Mouse (Mus musculus) neural tube, embryonic 14.5 days (tissue): ENCODE measurements at regions not wholly inside any gene's neighbourhood (a gene's known extent, or its start where the extent isn't known, plus 50 kb on each side); places are given as distances from the start of the nearest gene placed in this dataset.

Experiments
- ATAC-seq: fragments of 200-750 bp; cut with Nextera tagmentation; 2 replicates; pipeline ENCODE4 v1.8.0; 2017; ENCODE audit warnings: low read depth, mild to moderate bottlenecking, moderate TSS enrichment, moderate library complexity
- H3K27ac ChIP-seq: fragments of 300-500 bp; sonication (generic); 2 replicates; pipeline ENCODE4 v1.5.1; 2014; ENCODE audit warnings: low read depth, mild to moderate bottlenecking, control low read depth, low read length, moderate library complexity, mixed read lengths
- H3K27me3 ChIP-seq: fragments of 300-500 bp; sonication (generic); 2 replicates; pipeline ENCODE4 v1.6.1; 2014; ENCODE audit warnings: low read length; ENCODE audit not compliant: control insufficient read depth, insufficient read depth
- H3K36me3 ChIP-seq: fragments of 300-500 bp; sonication (generic); 2 replicates; pipeline ENCODE4 v1.6.1; 2014; ENCODE audit warnings: low read length, mixed read lengths; ENCODE audit not compliant: control insufficient read depth, insufficient read depth
- H3K4me1 ChIP-seq: fragments of 300-500 bp; sonication (generic); 2 replicates; pipeline ENCODE4 v1.6.1; 2014; ENCODE audit warnings: low read length; ENCODE audit not compliant: control insufficient read depth, insufficient read depth
- H3K4me2 ChIP-seq: fragments of 300-500 bp; sonication (generic); 2 replicates; pipeline ENCODE4 v1.6.1; 2014; ENCODE audit warnings: mild to moderate bottlenecking, low read depth, low read length, control low read depth
- H3K4me3 ChIP-seq: fragments of 300-500 bp; sonication (generic); 2 replicates; pipeline ENCODE4 v1.5.1; 2014; ENCODE audit warnings: low read depth, low read length, control low read depth, mixed read lengths
- H3K9ac ChIP-seq: fragments of 300-500 bp; sonication (generic); replicated peaks from 2 replicates; pipeline ENCODE4 v1.6.1; 2014; ENCODE audit warnings: low read depth, mild to moderate bottlenecking, control low read depth, low read length, mixed read lengths
- H3K9me3 ChIP-seq: fragments of 300-500 bp; sonication (generic); 2 replicates; pipeline ENCODE4 v1.6.1; 2016; ENCODE audit warnings: low read length; ENCODE audit not compliant: control insufficient read depth
- WGBS: fragments of 180-500 bp; shearing (Covaris S2); extraction: QIAGEN DNeasy Blood & Tissue Kit; methylation state at CpG from one replicate; pipeline ENCODE4 v1.1.7; 2014; 5-methylcytosine and 5-hydroxymethylcytosine counted together

- Histone ChIP-seq H3K36me3 (no peaks in the 10 kb centered on the region), H3K27me3 (no peaks in the 10 kb centered on the region), H3K9me3 (no peaks in the 10 kb centered on the region), H3K27ac (no peak overlapping the region), H3K4me3 (no peak overlapping the region), H3K4me1 (no peaks in the 10 kb centered on the region), H3K4me2 (no peak overlapping the region), H3K9ac (no peak overlapping the region)
- ATAC-seq: no peak
- WGBS: 51% methylated on average over 3 of the region's 3 CpGs
These were observed 249.3 kb upstream of the Thrb start for GRCm38 (mm10) chr14:17410752-17411151.

GRCm38 (mm10) chr14:17411299-17411698, 248.8 kb upstream of the Thrb start:
- no peak overlapping the region for H3K4me3 ChIP-seq
- 23% methylated on average over 1 of the region's 1 CpGs for WGBS
- H3K27ac ChIP-seq: no peak overlapping the region
- H3K36me3 ChIP-seq: no peaks in the 10 kb centered on the region
- no peaks in the 10 kb centered on the region for H3K9me3 ChIP-seq
- no peaks in the 10 kb centered on the region for H3K27me3 ChIP-seq
- H3K4me2 ChIP-seq: no peak overlapping the region
- no peaks in the 10 kb centered on the region for H3K4me1 ChIP-seq
- ATAC-seq: no peak
- H3K9ac ChIP-seq: no peak overlapping the region

- Histone ChIP-seq H3K27ac (no peak overlapping the region), H3K27me3 (no peaks in the 10 kb centered on the region), H3K9ac (no peak overlapping the region), H3K9me3 (no peaks in the 10 kb centered on the region), H3K36me3 (no peaks in the 10 kb centered on the region), H3K4me1 (no peaks in the 10 kb centered on the region), H3K4me3 (no peak overlapping the region), H3K4me2 (no peak overlapping the region)
- 84% methylated on average over 6 of the region's 6 CpGs for WGBS
- no peak for ATAC-seq
These were observed 245.7 kb upstream of the Thrb start for GRCm38 (mm10) chr14:17414246-17414888.

GRCm38 (mm10) chr14:17427751-17428150, 232.3 kb upstream of the Thrb start:
- Histone ChIP-seq H3K4me3 (no peak overlapping the region), H3K9me3 (no peaks in the 10 kb centered on the region), H3K4me2 (no peak overlapping the region), H3K27ac (no peak overlapping the region), H3K9ac (no peak overlapping the region), H3K4me1 (no peaks in the 10 kb centered on the region), H3K36me3 (no peaks in the 10 kb centered on the region), H3K27me3 (no peaks in the 10 kb centered on the region)
- 88% methylated on average over 1 of the region's 1 CpGs for WGBS
- ATAC-seq: no peak

- ATAC-seq: no peak
- 89% methylated on average over 3 of the region's 3 CpGs for WGBS
- no peaks in the 10 kb centered on the region for H3K9me3 ChIP-seq
- no peak overlapping the region for H3K9ac ChIP-seq
- no peaks in the 10 kb centered on the region for H3K27me3 ChIP-seq
- no peak overlapping the region for H3K27ac ChIP-seq
- H3K4me3 ChIP-seq: no peak overlapping the region
- H3K4me2 ChIP-seq: no peak overlapping the region
- H3K4me1 ChIP-seq: no peaks in the 10 kb centered on the region
- H3K36me3 ChIP-seq: no peaks in the 10 kb centered on the region
These were observed 230.9 kb upstream of the Thrb start for GRCm38 (mm10) chr14:17429157-17429556.

- H3K9me3 ChIP-seq: no peaks in the 10 kb centered on the region
- H3K27ac ChIP-seq: no peak overlapping the region
- no peak overlapping the region for H3K4me3 ChIP-seq
- H3K9ac ChIP-seq: no peak overlapping the region
- H3K4me2 ChIP-seq: no peak overlapping the region
- 80% methylated on average over 1 of the region's 1 CpGs for WGBS
- no peaks in the 10 kb centered on the region for H3K27me3 ChIP-seq
- no peaks in the 10 kb centered on the region for H3K4me1 ChIP-seq
- H3K36me3 ChIP-seq: no peaks in the 10 kb centered on the region
- ATAC-seq: no peak
These were observed 226.7 kb upstream of the Thrb start for GRCm38 (mm10) chr14:17433346-17433745.

GRCm38 (mm10) chr14:17457946-17458345, 202.1 kb upstream of the Thrb start:
- WGBS: 53% methylated on average over 2 of the region's 2 CpGs

GRCm38 (mm10) chr14:17478963-17479362, 181.1 kb upstream of the Thrb start:
- Histone ChIP-seq H3K4me2 (no peak overlapping the region), H3K4me1 (no peaks in the 10 kb centered on the region), H3K27me3 (no peaks in the 10 kb centered on the region), H3K9me3 (no peaks in the 10 kb centered on the region), H3K27ac (no peak overlapping the region), H3K9ac (no peak overlapping the region), H3K36me3 (no peaks in the 10 kb centered on the region), H3K4me3 (no peak overlapping the region)
- WGBS: 88% methylated on average over 1 of the region's 1 CpGs
- ATAC-seq: no peak

More at GRCm38 (mm10) chr14:17457946-17458345, 202.1 kb upstream of the Thrb start:
- Histone ChIP-seq H3K27ac (no peak overlapping the region), H3K9ac (no peak overlapping the region), H3K9me3 (no peaks in the 10 kb centered on the region), H3K4me1 (no peaks in the 10 kb centered on the region), H3K27me3 (no peaks in the 10 kb centered on the region), H3K4me2 (no peak overlapping the region), H3K36me3 (no peaks in the 10 kb centered on the region), H3K4me3 (no peak overlapping the region)
- ATAC-seq: no peak

GRCm38 (mm10) chr14:17484866-17485265, 175.2 kb upstream of the Thrb start:
- Histone ChIP-seq H3K9ac (no peak overlapping the region), H3K4me2 (no peak overlapping the region), H3K27me3 (no peaks in the 10 kb centered on the region), H3K4me1 (no peaks in the 10 kb centered on the region), H3K9me3 (no peaks in the 10 kb centered on the region), H3K27ac (no peak overlapping the region), H3K4me3 (no peak overlapping the region), H3K36me3 (no peaks in the 10 kb centered on the region)
- no peak for ATAC-seq
